Mouse (Mus musculus): ENCODE results near the gene Lrrc74a. TPM values are rescaled to one million over a fixed set of nuclear protein-coding genes. Genes with fewer than 3 reads are reported as not detected.

Lrrc74a gene
- total and polyA plus RNA-seq, 3 experiments = not detected

DNA sequence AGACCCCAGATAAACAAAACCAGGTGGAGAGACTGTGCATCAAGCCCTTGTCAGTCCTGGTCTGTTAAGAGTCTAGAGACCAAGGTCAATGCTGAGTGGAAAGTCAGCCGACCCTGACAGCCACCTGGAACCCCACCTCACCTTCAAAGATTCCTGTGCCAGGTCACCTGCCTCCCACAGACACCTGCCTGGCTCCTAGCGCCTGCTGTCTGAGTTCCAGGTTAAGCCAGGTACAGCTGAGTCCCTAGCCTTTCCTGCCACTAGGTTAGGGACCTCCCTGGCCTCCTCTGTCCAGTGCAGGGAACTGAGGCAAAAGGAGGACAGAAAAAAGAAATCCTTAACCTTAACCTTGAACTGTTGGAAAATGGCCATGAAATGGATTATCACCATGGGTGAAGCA, 70.7 kb downstream of the Lrrc74a start:
- TF ChIP-seq EP300 (IDR thresholded peaks at IDR 0.05; ENCODE audit: low read length) = no peak
- TF ChIP-seq UBTF (IDR thresholded peaks at IDR 0.05; ENCODE audit: low read depth, low read length) = no peak
- TF ChIP-seq POLR2AphosphoS2 (IDR thresholded peaks at IDR 0.05; ENCODE audit: low read depth, low read length) = no peak
- no peak for TF ChIP-seq RAD21 (IDR thresholded peaks at IDR 0.05; ENCODE audit: low read depth, low read length)
- no peak for TF ChIP-seq HCFC1 (IDR thresholded peaks at IDR 0.05; ENCODE audit: low read depth, low read length)
- TF ChIP-seq PAX5 (IDR thresholded peaks at IDR 0.05; ENCODE audit: low read length) = no peak
- no peak for TF ChIP-seq SIN3A (IDR thresholded peaks at IDR 0.05; ENCODE audit: low read length)
- TF ChIP-seq ELF1 (IDR thresholded peaks at IDR 0.05; ENCODE audit: low read depth, low read length) = no peak
- TF ChIP-seq ZMIZ1 (IDR thresholded peaks at IDR 0.05; ENCODE audit: low read depth, low read length) = no peak
- no peak for TF ChIP-seq E2F4 (IDR thresholded peaks at IDR 0.05; ENCODE audit: insufficient replicate concordance, low read depth, low read length)
- no peak for TF ChIP-seq CHD2 (IDR thresholded peaks at IDR 0.05; ENCODE audit: low read length)
- no peak for TF ChIP-seq SMC3 (IDR thresholded peaks at IDR 0.05; ENCODE audit: low read depth, low read length)
- TF ChIP-seq ETS1 (conservative IDR thresholded peaks at IDR 0.05; ENCODE audit: low read depth, low read length) = no peak
- no peak for TF ChIP-seq MAX (IDR thresholded peaks at IDR 0.05; ENCODE audit: low read length)
- no peak for TF ChIP-seq RCOR1 (conservative IDR thresholded peaks at IDR 0.05; ENCODE audit: low read depth, low read length)
- TF ChIP-seq ZNF384 (IDR thresholded peaks at IDR 0.05; ENCODE audit: low read depth, low read length) = no peak
- Histone ChIP-seq H3K27me3 (replicated peaks) (no peaks in the 10 kb centered on the region), H3K36me3 (replicated peaks in 1 of 2; ENCODE audit: control insufficient read depth in 1 of 2, insufficient read depth in 1 of 2, low read length in 1 of 2) (no peaks in the 10 kb centered on the region), H3K4me1 (ENCODE audit: control insufficient read depth in 1 of 2, insufficient read depth in 2 of 2) (peaks cover 36 to 80% of the 10 kb centered on the region in 2 experiments), H3K9me3 (replicated peaks; ENCODE audit: low read length) (peaks cover under 1% of the 10 kb centered on the region), H3K27ac (ENCODE audit: insufficient read depth, low read depth) (no peak overlapping the region), H3K4me3 (replicated peaks in 1 of 3; ENCODE audit: low read depth in 2 of 3, low read length in 2 of 3, poor library complexity in 1 of 3) (no peak overlapping the region), H3K9ac (ENCODE audit: insufficient read depth, low read depth) (no peak overlapping the region), H3K79me2 (replicated peaks; ENCODE audit: control insufficient read depth, extremely low read depth, insufficient read depth, poor library complexity, severe bottlenecking) (no peaks in the 10 kb centered on the region), H3K4me2 (ENCODE audit: insufficient read depth, low read depth, poor library complexity, severe bottlenecking) (no peak overlapping the region)
- in situ Hi-C loops (cut with MboI; ENCODE audit: low pct_ligation_motif_present, low pct_unique_long_range_greater_than_20kb, low sequenced_read_pairs) (no loop called here), dilution Hi-C loops (cut with MboI; ENCODE audit: extremely low pct_ligation_motif_present, extremely low pct_unique_long_range_greater_than_20kb, low sequenced_read_pairs) (no loop called here)
- no peak for DNase-seq (ENCODE audit: extremely low read depth)

DNA sequence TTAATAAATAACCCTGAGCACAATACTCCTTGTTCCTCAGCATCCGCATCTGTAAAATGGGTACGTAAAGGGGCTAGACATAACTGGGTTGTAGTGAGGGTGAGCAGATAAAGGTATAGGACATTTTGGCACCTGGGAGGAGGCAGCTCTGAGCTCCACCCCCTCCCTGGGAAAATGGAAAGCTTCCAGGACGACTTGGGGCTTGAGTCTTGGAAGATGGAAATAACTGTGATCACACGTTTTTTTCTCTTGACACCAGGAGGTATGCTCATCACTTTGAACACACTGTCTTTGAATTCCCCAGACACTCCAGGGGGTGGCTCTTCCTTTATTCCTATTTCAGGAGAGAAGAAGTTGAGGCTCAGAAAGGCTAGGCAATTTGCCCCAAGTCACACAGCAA, 71.1 kb downstream of the Lrrc74a start:
- TF ChIP-seq MAX (IDR thresholded peaks at IDR 0.05; ENCODE audit: low read length) (no peak), JUN (IDR thresholded peaks at IDR 0.05; ENCODE audit: insufficient read depth, low read depth, low read length) (no peak), RAD21 (IDR thresholded peaks at IDR 0.05; ENCODE audit: low read depth, low read length) (no peak), KAT2A (IDR thresholded peaks at IDR 0.05; ENCODE audit: insufficient replicate concordance, low read length) (no peak), JUND (conservative IDR thresholded peaks at IDR 0.05; ENCODE audit: low read depth, low read length) (no peak), ZKSCAN1 (IDR thresholded peaks at IDR 0.05; ENCODE audit: borderline replicate concordance, low read depth, low read length) (no peak), SMC3 (IDR thresholded peaks at IDR 0.05; ENCODE audit: low read depth, low read length) (no peak), ELF1 (IDR thresholded peaks at IDR 0.05; ENCODE audit: low read depth, low read length) (no peak), POLR2AphosphoS2 (IDR thresholded peaks at IDR 0.05; ENCODE audit: low read depth, low read length) (no peak), USF2 (conservative IDR thresholded peaks at IDR 0.05; ENCODE audit: low read depth, low read length) (no peak), GABPA (IDR thresholded peaks at IDR 0.05; ENCODE audit: insufficient replicate concordance, low read depth, low read length) (no peak), CHD2 (IDR thresholded peaks at IDR 0.05; ENCODE audit: low read length) (no peak), ZNF384 (IDR thresholded peaks at IDR 0.05; ENCODE audit: low read depth, low read length) (no peak), UBTF (IDR thresholded peaks at IDR 0.05; ENCODE audit: low read depth, low read length) (no peak), HCFC1 (IDR thresholded peaks at IDR 0.05; ENCODE audit: low read depth, low read length) (no peak), TCF12 (IDR thresholded peaks at IDR 0.05; ENCODE audit: low read depth, low read length) (no peak), SIN3A (IDR thresholded peaks at IDR 0.05; ENCODE audit: low read length) (no peak), NRF1 (IDR thresholded peaks at IDR 0.05; ENCODE audit: low read depth, low read length) (no peak)
- dilution Hi-C loops (cut with MboI; ENCODE audit: extremely low pct_ligation_motif_present, extremely low pct_unique_long_range_greater_than_20kb, low sequenced_read_pairs) (no loop called here), in situ Hi-C loops (cut with MboI; ENCODE audit: low pct_ligation_motif_present, low pct_unique_long_range_greater_than_20kb, low sequenced_read_pairs) (no loop called here)
- Histone ChIP-seq H3K36me3 (replicated peaks in 1 of 2; ENCODE audit: control insufficient read depth in 1 of 2, insufficient read depth in 1 of 2, low read length in 1 of 2) (no peaks in the 10 kb centered on the region), H3K9me3 (replicated peaks; ENCODE audit: low read length) (peaks cover 2% of the 10 kb centered on the region), H3K79me2 (replicated peaks; ENCODE audit: control insufficient read depth, extremely low read depth, insufficient read depth, poor library complexity, severe bottlenecking) (no peaks in the 10 kb centered on the region), H3K4me3 (replicated peaks in 1 of 3; ENCODE audit: low read depth in 2 of 3, low read length in 2 of 3, poor library complexity in 1 of 3) (no peak overlapping the region), H3K4me2 (ENCODE audit: insufficient read depth, low read depth, poor library complexity, severe bottlenecking) (no peak overlapping the region), H3K9ac (ENCODE audit: insufficient read depth, low read depth) (no peak overlapping the region), H3K27ac (ENCODE audit: insufficient read depth, low read depth) (no peak overlapping the region), H3K27me3 (replicated peaks) (no peaks in the 10 kb centered on the region), H3K4me1 (ENCODE audit: control insufficient read depth in 1 of 2, insufficient read depth in 2 of 2) (peaks cover 34 to 81% of the 10 kb centered on the region in 2 experiments)
- DNase-seq (ENCODE audit: extremely low read depth) = no peak

Measured in CH12.LX (cell line).